Mouse (Mus musculus): ENCODE measurements around the gene Abca3.

DNA sequence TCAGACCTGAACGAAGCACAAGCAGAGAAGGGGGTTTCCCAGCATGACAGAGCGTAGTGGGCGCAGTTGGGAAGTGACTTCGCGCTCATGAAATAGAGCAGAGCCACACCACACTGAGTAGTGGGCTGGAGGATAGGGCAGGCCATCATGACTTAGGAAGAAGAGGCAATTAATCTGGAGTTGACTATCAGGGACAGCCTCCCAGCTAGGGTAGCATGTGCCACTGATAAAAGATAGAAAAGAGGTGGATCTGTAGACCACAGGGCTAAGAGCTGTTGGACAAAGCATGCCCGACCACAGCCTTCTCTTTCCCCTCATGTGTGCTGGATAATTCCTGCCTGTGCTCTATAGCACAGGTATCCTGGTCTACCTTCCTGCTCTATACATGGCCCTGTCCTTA is 24.1 kb downstream of the Abca3 start:
- no peak for TF ChIP-seq POLR2A (IDR thresholded peaks at IDR 0.05; ENCODE audit: borderline replicate concordance, extremely low read depth, insufficient read depth, insufficient read length, poor library complexity, severe bottlenecking)
- TF ChIP-seq CTCF (IDR thresholded peaks at IDR 0.05; ENCODE audit: borderline replicate concordance, extremely low read depth, insufficient read depth, insufficient read length), result no peak
